Mouse (Mus musculus): ENCODE results near the gene Bud23.

Gene Bud23

DNA sequence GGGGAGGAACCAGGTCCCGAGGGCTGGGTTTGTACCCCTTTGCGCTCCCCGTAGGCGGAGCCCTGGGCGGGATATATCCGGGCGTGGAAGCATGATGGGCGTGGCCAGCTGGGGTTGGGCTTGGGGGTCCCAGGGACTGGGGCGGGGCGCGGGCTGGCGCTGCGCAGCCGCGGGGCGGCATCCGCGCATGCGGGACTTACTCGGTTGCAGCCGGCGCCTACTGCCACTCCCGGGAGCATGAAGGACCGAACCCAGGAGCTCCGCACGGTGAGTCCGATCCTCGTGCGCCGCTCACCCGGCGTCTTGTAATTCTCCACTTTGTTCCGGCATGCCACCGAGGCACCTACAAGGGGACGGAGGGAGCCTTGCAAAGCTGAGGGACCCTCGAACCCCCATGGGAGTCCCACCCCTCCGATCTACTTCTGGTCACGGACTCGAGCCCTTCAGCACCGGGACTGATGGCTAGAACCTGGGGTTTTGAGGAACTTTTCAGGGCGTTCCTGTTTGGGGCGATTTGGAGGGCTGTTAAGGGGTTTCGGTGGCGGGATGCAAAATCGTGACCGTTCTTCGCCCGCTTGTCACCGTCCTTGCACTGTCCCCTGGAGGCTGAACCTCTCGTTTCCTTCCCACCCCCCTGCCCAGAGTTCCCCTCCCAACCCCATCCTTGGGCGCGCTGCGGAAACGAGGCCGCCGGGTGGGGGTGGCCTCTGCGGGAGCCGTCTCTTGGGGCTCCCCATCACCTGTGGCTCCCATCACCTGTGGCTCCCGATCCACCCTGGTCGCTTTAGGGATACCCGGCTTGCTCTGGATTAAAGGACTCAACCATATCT lies 41.2 kb downstream of the Bud23 start, which contains the start of gene Stx1a:
Gene Stx1a (plus strand): TSS at position 139 of the 830 bp plus-strand sequence.
- peak; percentile 49 for DNase-seq (ENCODE audit: extremely low spot score, low read depth, low spot score)

DNA sequence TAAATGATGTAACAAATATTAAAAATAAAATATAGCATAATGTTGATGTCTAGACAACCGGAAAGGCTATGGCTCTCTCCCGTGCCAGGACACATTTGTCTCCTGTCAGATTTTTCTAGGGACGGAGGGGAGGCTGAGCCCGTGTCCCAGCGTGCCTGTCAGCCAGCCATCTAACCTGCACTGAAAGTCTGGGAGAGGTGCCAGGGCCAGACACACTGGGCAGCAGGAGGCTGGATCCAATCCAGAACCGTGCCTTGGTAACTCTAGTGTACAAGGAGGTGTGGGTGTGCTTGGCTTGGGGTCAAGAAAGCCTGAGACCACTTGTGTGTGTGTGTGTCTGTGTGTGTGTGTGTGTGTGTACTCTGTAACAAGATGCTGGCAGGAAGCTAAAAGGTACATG lies 42.9 kb downstream of the Bud23 start:
- DNase-seq (ENCODE audit: extremely low spot score, low read depth, low spot score): no peak

DNA sequence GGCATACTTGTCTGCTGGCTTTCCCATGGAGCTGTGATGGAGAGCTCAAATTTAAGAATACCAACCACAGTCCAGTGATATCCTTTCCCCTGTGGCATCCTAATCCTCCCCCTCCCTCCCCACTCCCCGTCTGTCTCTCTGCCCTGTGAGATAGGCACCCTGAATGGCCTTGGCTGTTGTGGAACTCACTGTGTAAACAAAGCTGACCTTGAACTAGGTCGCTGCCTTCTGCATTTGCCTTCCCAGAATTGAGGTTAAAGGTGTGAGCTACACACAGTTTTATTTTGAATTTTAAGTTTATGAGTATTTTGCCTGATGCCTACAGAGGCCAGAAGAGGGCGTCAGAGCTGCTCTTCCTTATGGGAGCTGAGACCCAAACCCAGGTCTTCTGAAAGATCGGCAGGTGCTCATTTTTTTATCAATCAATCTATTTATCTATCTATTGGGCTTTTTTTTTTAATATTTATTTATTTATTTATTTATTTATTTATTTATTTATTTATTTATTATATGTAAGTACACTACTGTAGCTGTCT lies 48.5 kb downstream of the Bud23 start:
- no peak for DNase-seq (ENCODE audit: extremely low spot score, low read depth, low spot score)

DNA sequence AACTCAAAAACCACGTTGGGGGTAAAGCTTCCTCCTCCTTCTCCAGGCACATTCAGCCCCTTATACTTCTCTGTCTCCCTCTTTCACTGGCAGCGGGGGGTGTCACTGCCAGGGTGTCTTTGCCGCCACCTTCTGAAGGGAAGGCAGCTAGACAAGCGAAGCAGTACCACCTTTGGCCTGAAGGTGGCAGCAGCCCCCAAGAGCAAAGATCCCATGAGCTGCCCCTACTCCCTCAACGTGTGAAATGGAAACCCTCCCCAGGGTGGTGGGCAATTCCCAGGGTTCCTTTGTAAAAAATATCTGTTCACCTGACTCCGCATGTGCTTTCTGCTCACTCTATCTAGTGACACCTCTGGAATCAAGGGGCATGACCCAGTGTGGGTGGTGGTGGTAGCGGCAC lies 49.3 kb downstream of the Bud23 start:
- DNase-seq (ENCODE audit: extremely low spot score, low read depth, low spot score): peak; percentile 58

DNA sequence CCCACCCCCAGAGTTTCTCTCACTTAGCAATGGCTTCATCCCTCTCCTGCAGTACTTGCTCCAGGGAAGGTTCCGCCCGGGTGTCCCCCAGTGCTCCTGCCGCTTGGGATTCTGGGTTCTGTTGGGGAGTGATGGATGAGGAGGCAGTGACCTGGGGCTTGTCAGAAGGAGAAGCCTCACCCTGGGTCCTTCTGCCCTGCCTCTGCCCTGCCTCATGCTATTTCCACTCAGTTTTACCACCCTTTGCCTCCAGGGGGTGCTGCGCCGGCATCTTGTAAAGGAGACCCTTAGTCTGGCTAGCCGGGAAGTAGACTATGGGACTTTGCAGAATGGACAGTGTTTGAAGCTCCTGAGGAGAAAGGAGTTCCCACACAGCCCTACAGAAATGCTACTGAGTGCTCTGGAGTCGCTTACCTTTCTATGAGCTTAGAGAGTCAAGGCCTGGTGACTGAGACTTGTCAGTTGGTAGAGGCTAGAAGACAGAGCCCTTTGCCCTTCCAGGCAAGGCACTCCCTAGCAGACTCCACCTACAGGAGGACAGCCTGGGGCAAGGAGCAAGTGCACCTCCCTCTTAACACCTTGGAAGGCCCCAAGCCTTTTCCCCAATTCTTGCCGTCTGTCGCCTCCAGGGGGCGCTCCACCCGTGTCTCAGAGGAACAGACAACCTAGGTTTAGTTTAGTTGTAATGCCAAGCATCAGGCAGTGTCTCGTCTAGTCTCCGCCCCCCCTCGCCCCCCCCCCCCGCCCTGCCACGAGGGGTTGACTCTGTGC lies 51.9 kb downstream of the Bud23 start:
- peak; percentile 31 for DNase-seq (ENCODE audit: extremely low spot score, low read depth, low spot score)

DNA sequence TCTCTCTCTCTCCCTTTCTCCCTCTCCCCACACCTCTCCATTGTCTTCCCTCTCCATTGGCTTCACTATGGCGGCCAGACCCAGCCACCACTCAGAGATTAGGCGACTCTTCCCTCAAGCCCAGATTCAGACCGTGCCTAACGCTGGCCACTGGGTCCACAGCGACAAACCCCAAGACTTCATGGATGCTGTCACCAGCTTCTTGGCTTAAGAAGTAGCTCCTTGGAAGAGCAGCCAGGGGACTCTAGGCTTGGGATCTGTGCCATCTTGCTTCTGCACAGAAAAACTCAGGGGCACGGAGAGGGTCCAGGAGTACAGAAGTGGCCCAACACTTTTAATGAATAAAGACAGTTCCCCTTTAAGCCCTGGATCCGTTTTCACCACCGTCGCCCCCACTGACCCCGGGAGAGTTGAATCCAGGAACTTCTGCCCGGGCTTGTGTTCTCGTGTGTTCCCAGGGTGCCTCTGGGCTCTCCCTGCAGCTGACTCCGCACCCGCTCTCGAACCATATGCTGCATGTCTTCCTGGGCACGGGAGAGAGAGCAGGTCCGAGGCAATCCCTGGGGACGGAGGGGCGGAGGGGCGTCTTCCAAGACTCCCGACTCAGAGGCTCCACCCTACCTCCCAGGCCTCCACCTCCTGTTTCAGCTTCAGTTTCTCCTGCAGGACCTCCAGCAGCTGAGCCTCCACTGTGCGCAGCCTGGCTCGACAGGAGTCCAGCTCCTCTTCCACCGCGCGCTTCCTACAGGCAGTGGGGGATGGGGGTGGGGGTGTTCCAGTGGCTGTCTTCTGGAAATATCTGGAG lies 52.7 kb downstream of the Bud23 start:
- no peak for DNase-seq (ENCODE audit: extremely low spot score, low read depth, low spot score)

DNA sequence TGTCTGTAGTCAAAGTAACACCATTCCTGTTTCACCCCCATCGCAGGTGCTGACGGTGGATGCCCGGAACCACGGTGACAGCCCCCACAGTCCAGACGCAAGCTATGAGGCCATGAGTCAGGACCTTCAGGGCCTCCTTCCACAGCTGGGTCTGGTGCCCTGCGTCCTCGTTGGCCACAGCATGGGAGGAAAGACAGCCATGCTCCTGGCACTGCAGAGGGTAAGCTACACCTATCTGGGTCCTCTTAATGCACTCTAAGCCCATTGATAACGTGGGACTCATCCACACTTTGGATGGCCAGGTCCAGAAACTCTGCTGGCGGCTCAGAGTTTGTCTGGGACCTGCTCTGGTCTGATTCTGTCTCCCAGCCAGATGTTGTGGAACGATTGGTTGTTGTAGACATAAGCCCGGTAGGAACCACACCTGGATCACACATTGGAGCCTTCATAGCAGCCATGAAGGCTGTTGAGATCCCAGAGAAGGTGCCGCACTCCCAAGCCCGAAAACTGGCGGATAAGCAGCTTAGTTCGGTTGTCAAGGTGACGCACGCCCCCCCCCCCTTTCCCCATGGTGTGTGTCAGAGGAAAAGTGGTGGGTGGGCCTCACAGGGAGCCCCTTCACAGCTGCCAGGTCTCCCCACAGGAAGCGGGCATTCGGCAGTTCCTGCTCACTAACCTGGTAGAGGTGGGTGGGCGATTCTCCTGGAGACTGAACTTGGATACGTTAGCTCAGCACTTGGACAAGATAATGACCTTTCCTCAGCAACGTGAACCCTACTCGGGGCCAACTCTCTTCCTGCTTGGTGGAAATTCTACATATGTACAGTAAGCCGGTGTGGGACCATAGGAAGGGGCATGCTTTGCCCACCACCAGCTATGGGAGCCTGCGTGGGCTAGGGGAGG lies 53.7 kb downstream of the Bud23 start:
- no peak for DNase-seq (ENCODE audit: extremely low spot score, low read depth, low spot score)

DNA sequence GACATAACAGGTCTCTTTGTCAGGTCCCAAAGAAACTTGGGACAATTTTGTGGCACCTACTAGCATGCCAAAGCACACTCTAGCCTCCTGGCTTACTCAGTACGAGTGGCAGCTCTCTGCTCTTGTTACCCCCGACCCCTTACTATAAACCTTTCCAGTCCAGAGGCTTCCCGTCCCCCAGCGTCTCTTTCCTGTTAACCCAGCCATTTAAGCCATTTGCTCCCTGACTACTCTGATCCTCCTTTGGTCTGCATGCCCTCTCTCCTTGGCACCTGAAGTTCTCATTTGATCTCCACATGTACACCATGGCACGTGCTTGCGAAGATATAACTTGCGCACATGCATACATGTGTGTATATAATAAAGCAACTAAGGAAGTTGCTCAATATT lies 54.4 kb downstream of the Bud23 start:
- no peak for DNase-seq (ENCODE audit: extremely low spot score, low read depth, low spot score)

DNA sequence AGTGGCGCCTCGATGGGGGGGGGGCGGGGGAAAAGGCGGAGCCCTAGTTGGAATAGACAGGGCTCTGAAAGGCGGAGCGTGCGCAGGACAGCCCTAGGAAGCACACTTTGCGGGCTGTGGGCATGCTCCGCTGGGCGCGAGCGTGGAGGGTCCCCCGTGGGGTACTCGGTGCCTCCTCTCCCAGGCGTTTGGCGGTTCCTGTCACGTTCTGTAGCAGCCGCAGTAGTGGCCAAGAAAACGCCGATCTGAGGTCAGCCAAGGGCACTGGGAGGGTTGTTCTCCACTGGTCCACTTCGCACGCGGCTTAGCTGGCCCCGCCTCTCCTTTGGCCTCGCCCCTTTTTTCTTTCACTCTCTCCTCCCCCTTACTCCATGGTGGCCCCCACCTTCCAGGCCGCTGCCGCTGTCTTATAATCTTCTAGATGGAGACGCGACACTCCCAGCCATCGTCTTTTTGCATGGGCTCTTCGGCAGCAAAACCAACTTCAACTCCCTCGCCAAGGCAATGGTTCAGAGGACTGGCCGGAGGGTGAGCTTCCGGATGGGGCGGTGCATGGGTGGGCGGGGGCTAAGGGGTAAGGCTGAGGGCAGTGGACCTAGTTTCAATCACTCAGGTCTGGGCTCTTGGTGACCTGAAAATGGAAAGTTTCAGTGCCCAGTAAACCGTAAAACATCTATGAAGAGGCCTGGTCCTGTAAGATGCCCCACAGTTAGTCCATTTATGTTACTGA lies 55.0 kb downstream of the Bud23 start:
- DNase-seq (ENCODE audit: extremely low spot score, low read depth, low spot score): peak; percentile 44

DNA sequence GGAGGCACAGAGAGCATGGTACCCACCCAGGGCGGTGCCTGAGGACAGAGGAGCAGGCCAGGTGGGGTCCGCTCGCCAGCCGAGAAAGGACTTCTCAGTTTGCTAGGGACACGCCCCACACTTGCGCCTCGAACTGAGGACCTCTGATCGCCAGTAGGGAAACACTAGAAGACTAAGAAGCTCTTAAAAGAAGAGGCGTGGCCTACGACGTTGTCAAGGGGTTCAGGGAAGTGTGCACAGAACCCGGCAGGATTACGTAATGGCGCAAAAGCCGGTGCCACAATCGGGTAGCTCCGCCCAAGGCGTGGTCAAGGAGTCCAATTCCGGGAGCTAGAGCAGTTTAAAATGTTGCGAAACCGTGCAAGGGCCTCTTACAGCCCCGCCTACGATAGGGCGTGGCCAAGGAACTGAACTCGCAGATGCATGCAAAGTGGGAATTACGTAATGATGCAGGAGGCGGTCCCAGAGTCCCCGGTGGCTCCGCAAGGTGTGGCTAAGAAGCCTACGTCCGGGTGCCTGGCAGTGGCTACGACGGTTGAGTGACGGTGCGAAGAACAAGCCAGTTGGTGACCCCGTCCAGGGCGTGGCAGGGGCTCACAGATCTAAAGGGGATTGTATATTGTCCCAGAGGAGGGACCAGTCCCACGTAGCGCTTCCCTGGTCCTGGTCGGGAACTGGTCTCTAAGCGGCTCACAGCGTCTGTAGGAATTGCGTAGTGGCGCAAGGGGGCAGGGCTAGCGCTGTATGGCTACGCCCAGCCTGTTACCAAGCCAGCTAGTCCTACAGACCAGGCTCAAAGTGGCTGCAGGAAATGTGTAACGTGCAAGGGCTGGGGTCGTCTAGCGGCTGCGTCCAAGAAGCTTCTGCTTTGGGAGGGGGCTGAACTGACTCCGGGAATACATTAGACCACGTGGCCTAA lies 55.8 kb downstream of the Bud23 start, which contains the start of gene Abhd11:
Gene Abhd11 (plus strand): TSS at position 482 of the 919 bp plus-strand sequence.
- DNase-seq (ENCODE audit: extremely low spot score, low read depth, low spot score): peak; percentile 100

DNA sequence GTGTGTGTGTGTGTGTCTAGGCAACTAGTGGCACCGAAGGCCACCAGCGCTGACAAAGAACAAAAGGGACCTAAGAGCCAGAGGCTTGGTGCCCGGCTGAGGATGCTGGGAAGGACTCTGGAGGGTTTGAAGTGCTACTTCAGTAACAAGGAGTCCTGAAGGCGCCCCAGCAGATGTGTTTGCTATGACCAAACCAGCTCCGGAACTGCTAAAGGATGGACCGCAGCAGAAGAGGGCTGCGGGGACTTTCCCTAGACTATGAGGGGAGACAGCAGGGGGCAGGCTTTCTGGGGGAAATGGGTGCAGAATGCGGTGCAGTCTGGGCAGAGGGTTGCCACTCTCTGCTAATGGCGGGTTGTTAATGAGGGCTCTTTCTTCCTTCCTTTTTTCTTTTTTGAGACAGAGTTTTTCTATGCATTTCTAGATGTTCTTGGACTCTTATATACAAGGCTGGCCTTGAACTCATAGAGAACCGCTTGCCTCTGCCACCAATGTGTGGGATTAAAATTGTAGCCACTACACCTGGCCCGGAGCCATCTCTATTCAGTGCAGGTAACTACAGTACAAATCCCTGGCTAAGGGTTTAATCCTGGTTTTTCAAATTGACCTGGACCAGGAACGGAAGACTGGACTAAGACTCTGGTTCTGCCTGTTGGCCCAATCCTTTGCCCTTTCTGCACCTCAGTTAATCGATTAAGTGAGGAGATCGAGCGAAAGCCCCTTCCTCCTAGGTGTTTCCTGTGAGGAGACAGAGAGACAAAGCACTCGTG lies 56.8 kb downstream of the Bud23 start:
- DNase-seq (ENCODE audit: extremely low spot score, low read depth, low spot score): no peak

Data from hindlimb bud, embryonic 11.5 days (tissue).